In genomic region chr11:11691324-11692058, GRCm38 (mm10) we compare ENCODE assay signal across 21 mouse cellular contexts. TPM values are rescaled to one million over a fixed set of nuclear protein-coding genes. Genes with fewer than 3 reads are reported as not detected.
DNase-seq lines count a peak whose midpoint lies in the region; ATAC-seq and TF ChIP-seq lines count a peak whose summit lies in the region.
"Had no signal": no experiment of that assay in that cellular context is flagged by ENCODE, and none has a peak within 500 bp of the region (broad histone marks: within the 10 kb centered on the region; RNA-seq: fewer than 3 reads in every experiment).

No protein-coding gene starts in this region.

- no peak overlapping the region for H3K27ac ChIP-seq in intestine, postnatal 0 days (ENCODE audit: low read depth, low read length)
- no peak overlapping the region for H3K27ac ChIP-seq in hindbrain, embryonic 14.5 days
- H3K27ac ChIP-seq: heart, embryonic 15.5 days; limb, embryonic 15.5 days; neural tube, embryonic 13.5 days; stomach, embryonic 15.5 days had no signal

- no peaks in the 10 kb centered on the region for H3K27me3 ChIP-seq in megakaryocyte, embryonic 14.5 days (replicated peaks)
- H3K27me3 ChIP-seq in intestine, postnatal 0 days (replicated peaks; ENCODE audit: control insufficient read depth, insufficient read depth, low read length), result peaks cover 13% of the 10 kb centered on the region
- H3K27me3 ChIP-seq in hindbrain, embryonic 14.5 days (ENCODE audit: control insufficient read depth, insufficient read depth, low read length), result peaks cover 19% of the 10 kb centered on the region

- peaks cover 90% of the 10 kb centered on the region for H3K4me1 ChIP-seq in megakaryocyte, embryonic 14.5 days
- H3K4me1 ChIP-seq in intestine, postnatal 0 days (replicated peaks; ENCODE audit: control insufficient read depth, insufficient read depth, low read length), result no peaks in the 10 kb centered on the region; the same call in 1 of the 2 replicates
- peaks cover 2% of the 10 kb centered on the region; the same call in 1 of the 2 replicates for H3K4me1 ChIP-seq in hindbrain, embryonic 14.5 days (replicated peaks; ENCODE audit: control insufficient read depth, insufficient read depth, low read length)

- H3K36me3 ChIP-seq in megakaryocyte, embryonic 14.5 days (replicated peaks; ENCODE audit: low read length), result no peaks in the 10 kb centered on the region
- no peaks in the 10 kb centered on the region for H3K36me3 ChIP-seq in intestine, postnatal 0 days (ENCODE audit: control insufficient read depth, insufficient read depth)
- H3K36me3 ChIP-seq in hindbrain, embryonic 14.5 days (replicated peaks; ENCODE audit: control insufficient read depth, insufficient read depth), result no peaks in the 10 kb centered on the region
- H3K36me3 ChIP-seq: heart, embryonic 15.5 days; limb, embryonic 15.5 days; neural tube, embryonic 13.5 days; stomach, embryonic 15.5 days had no signal

- 84% methylated on average over 14 of the region's 14 CpGs for WGBS in intestine, postnatal 0 days
- WGBS in hindbrain, embryonic 14.5 days, result 89% methylated on average over 14 of the region's 14 CpGs

- H3K4me2 ChIP-seq in intestine, postnatal 0 days (replicated peaks; ENCODE audit: low read depth), result no peak overlapping the region
- H3K4me2 ChIP-seq in hindbrain, embryonic 14.5 days (replicated peaks), result no peak overlapping the region
- H3K4me2 ChIP-seq: heart, embryonic 15.5 days; limb, embryonic 15.5 days; neural tube, embryonic 13.5 days; stomach, embryonic 15.5 days had no signal

- no peak for TF ChIP-seq CTCF in intestine, postnatal 0 days (IDR thresholded peaks at IDR 0.05; ENCODE audit: low read depth)

- no peak for ATAC-seq in CD4-positive, CD25-positive, alpha-beta regulatory T cell, adult 4 months
- ATAC-seq in granulocyte monocyte progenitor cell, adult 5-6 weeks (replicated peaks; ENCODE audit: poor library complexity, severe bottlenecking), result peak; percentile 45
- ATAC-seq in intestine, postnatal 0 days, result no peak
- no peak for ATAC-seq in hindbrain, embryonic 14.5 days (ENCODE audit: low FRiP score)
- ATAC-seq: forebrain, embryonic 16.5 days; inflammation-experienced regulatory T-cells, adult 6 months; Patski had no signal

- no peaks in the 10 kb centered on the region for H3K9me3 ChIP-seq in megakaryocyte, embryonic 14.5 days
- H3K9me3 ChIP-seq in intestine, postnatal 0 days (ENCODE audit: control insufficient read depth), result no peaks in the 10 kb centered on the region
- H3K9me3 ChIP-seq in hindbrain, embryonic 14.5 days (ENCODE audit: control insufficient read depth, low read length), result no peaks in the 10 kb centered on the region
- H3K9me3 ChIP-seq: heart, embryonic 15.5 days; limb, embryonic 15.5 days; neural tube, embryonic 13.5 days; stomach, embryonic 15.5 days had no signal

- no peak overlapping the region for H3K9ac ChIP-seq in intestine, postnatal 0 days (ENCODE audit: low read depth, low read length)
- no peak overlapping the region for H3K9ac ChIP-seq in hindbrain, embryonic 14.5 days
- H3K9ac ChIP-seq: heart, embryonic 15.5 days; limb, embryonic 15.5 days; neural tube, embryonic 13.5 days; stomach, embryonic 15.5 days had no signal

- DNase-seq in CD4-positive, CD25-positive, alpha-beta regulatory T cell, adult 2 months (ENCODE audit: low read depth, low spot score), result peak; percentile 61
- peak; percentile 66 for DNase-seq in 416B (ENCODE audit: low read depth)
- DNase-seq in adrenal gland, adult (ENCODE audit: inconsistent age in 2 of 2, low spot score in 1 of 2), result no peak
- DNase-seq in hindbrain, embryonic 14.5 days (ENCODE audit: low spot score), result no peak
- DNase-seq: adrenal gland, postnatal 14 days; cerebellum, adult 18-20 months; gastrocnemius, postnatal 14 days; kidney, postnatal 25 days; layer of hippocampus, postnatal 36 days; midbrain, embryonic 14.5 days had no signal

- H3K4me3 ChIP-seq in megakaryocyte, embryonic 14.5 days (replicated peaks), result peak overlapping the region; percentile 80
- no peak overlapping the region for H3K4me3 ChIP-seq in intestine, postnatal 0 days (ENCODE audit: low read depth, low read length)
- no peak overlapping the region for H3K4me3 ChIP-seq in hindbrain, embryonic 14.5 days (replicated peaks; ENCODE audit: low read length)
- H3K4me3 ChIP-seq: limb, embryonic 15.5 days; neural tube, embryonic 13.5 days; stomach, embryonic 15.5 days had no signal

RNA-seq across cellular contexts. Expression of gene Ikzf1, which starts 6.7 kb away (rescaled TPM):
- polyA plus RNA-seq in CD4-positive, CD25-positive, alpha-beta regulatory T cell, adult 4 months (2017; shearing (Covaris generic)), result 100 to 1,000 TPM; 130 to 149 TPM
- 108 and 128 TPM in 2 replicates for total RNA-seq in granulocyte monocyte progenitor cell, adult 5-6 weeks (2014; fragmentation: Nextera tagmentation)
- 51.0 and 56.0 TPM in 2 replicates for total RNA-seq in granulocyte monocyte progenitor cell, adult 5-6 weeks (2017)
- polyA plus RNA-seq in megakaryocyte, embryonic 14.5 days (2012; ENCODE audit: insufficient read depth, low replicate concordance), result 15.2 and 18.0 TPM in 2 replicates
- polyA plus RNA-seq in intestine, postnatal 0 days (2015; fragmentation: Nextera tagmentation; extraction: Ambion mirVana), result 0.64 and 0.85 TPM in 2 replicates
- 2.2 and 2.6 TPM in 2 replicates for polyA plus RNA-seq in hindbrain, embryonic 14.5 days (2014; fragmentation: Nextera tagmentation; extraction: Ambion mirVana)
- polyA plus RNA-seq: Patski had no signal

Comparison
In these comparisons a context has a peak if more than half of its experiments do, and no peak if none do; other contexts are left out.
1. DNase-seq: peak in CD4-positive, CD25-positive, alpha-beta regulatory T cell, adult 2 months (single experiment) and 416B (single experiment); none in adrenal gland, adult (0 of 2) and hindbrain, embryonic 14.5 days (single experiment).